Mouse (Mus musculus): ENCODE results near the gene Olfr1393. TPM values are rescaled to one million over a fixed set of nuclear protein-coding genes. Genes with fewer than 3 reads are reported as not detected.

Olfr1393 gene
- polyA plus RNA-seq, 1 experiment, result not detected

- no peak overlapping the region; the same call in 1 of the 2 replicates for H3K27ac ChIP-seq (ENCODE audit: insufficient read depth, low read depth, low read length)
- 41% methylated on average over 10 of the region's 10 CpGs for WGBS
- TF ChIP-seq POLR2A (IDR thresholded peaks at IDR 0.05; ENCODE audit: insufficient read depth, low read depth, low read length), result no peak
- no peak for TF ChIP-seq CTCF (IDR thresholded peaks at IDR 0.05; ENCODE audit: insufficient read depth, low read depth, low read length)
These were observed 28.2 kb upstream of the Olfr1393 start for GRCm38 (mm10) chr11:49249811-49250421.

GRCm38 (mm10) chr11:49250422-49251379, 27.4 kb upstream of the Olfr1393 start:
- 3% methylated on average over 45 of the region's 45 CpGs for WGBS

More at GRCm38 (mm10) chr11:49249811-49250421, 28.2 kb upstream of the Olfr1393 start:
- peak overlapping the region; percentile 67 for H3K4me3 ChIP-seq (ENCODE audit: insufficient read depth, low read depth, low read length)
- H3K4me1 ChIP-seq (ENCODE audit: control insufficient read depth, insufficient read depth, low read length), result peaks cover 21% of the 10 kb centered on the region

DNA sequence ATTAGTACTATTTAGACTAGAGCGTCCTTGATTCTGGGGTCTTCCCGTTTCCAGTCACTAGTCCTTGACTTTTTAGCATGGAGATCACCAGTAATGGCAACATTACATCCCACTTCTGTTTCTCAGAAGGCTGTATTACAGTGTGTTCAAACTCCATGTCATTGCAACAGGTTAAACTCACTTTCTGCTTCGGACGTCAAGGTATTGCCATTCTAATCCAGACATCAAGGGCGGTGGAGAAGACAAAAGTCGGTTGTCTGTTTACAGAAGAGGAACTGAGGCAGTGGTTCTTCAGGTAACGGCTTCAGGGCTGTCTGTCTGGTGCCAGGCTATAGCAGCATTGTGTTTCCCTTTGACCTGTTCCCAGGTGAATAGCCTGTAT, 26.7 kb upstream of the Olfr1393 start:
- WGBS, result 79% methylated on average over 7 of the region's 7 CpGs
- Histone ChIP-seq H3K4me1 (ENCODE audit: control insufficient read depth, insufficient read depth, low read length) (peaks cover 15% of the 10 kb centered on the region), H3K4me3 (ENCODE audit: insufficient read depth, low read depth, low read length) (no peak overlapping the region), H3K27ac (ENCODE audit: insufficient read depth, low read depth, low read length) (no peak overlapping the region)
- TF ChIP-seq POLR2A (IDR thresholded peaks at IDR 0.05; ENCODE audit: insufficient read depth, low read depth, low read length) (no peak), CTCF (IDR thresholded peaks at IDR 0.05; ENCODE audit: insufficient read depth, low read depth, low read length) (no peak)

More at GRCm38 (mm10) chr11:49250422-49251379, 27.4 kb upstream of the Olfr1393 start:
- Histone ChIP-seq H3K4me1 (ENCODE audit: control insufficient read depth, insufficient read depth, low read length) (peaks cover 15% of the 10 kb centered on the region), H3K4me3 (ENCODE audit: insufficient read depth, low read depth, low read length) (peak overlapping the region; percentile 67), H3K27ac (ENCODE audit: insufficient read depth, low read depth, low read length) (no peak overlapping the region; the same call in 1 of the 2 replicates)
- no peak for TF ChIP-seq CTCF (IDR thresholded peaks at IDR 0.05; ENCODE audit: insufficient read depth, low read depth, low read length)
- TF ChIP-seq POLR2A (IDR thresholded peaks at IDR 0.05; ENCODE audit: insufficient read depth, low read depth, low read length), result no peak

- H3K4me1 ChIP-seq (ENCODE audit: control insufficient read depth, insufficient read depth, low read length), result peaks cover 15% of the 10 kb centered on the region
- no peak overlapping the region for H3K27ac ChIP-seq (ENCODE audit: insufficient read depth, low read depth, low read length)
- no peak overlapping the region for H3K4me3 ChIP-seq (ENCODE audit: insufficient read depth, low read depth, low read length)
- 93% methylated on average over 5 of the region's 5 CpGs for WGBS
- TF ChIP-seq CTCF (IDR thresholded peaks at IDR 0.05; ENCODE audit: insufficient read depth, low read depth, low read length) (no peak), POLR2A (IDR thresholded peaks at IDR 0.05; ENCODE audit: insufficient read depth, low read depth, low read length) (no peak)
These were observed 26.1 kb upstream of the Olfr1393 start for GRCm38 (mm10) chr11:49252048-49252447.

- WGBS, result 79% methylated on average over 6 of the region's 6 CpGs
- no peak for TF ChIP-seq CTCF (IDR thresholded peaks at IDR 0.05; ENCODE audit: insufficient read depth, low read depth, low read length)
- TF ChIP-seq POLR2A (IDR thresholded peaks at IDR 0.05; ENCODE audit: insufficient read depth, low read depth, low read length), result no peak
- Histone ChIP-seq H3K4me3 (ENCODE audit: insufficient read depth, low read depth, low read length) (no peak overlapping the region), H3K27ac (ENCODE audit: insufficient read depth, low read depth, low read length) (no peak overlapping the region), H3K4me1 (ENCODE audit: control insufficient read depth, insufficient read depth, low read length) (peaks cover 15% of the 10 kb centered on the region)
These were observed 25.1 kb upstream of the Olfr1393 start for GRCm38 (mm10) chr11:49253035-49253434.

GRCm38 (mm10) chr11:49259296-49259695, 18.8 kb upstream of the Olfr1393 start:
- no peak for TF ChIP-seq CTCF (IDR thresholded peaks at IDR 0.05; ENCODE audit: insufficient read depth, low read depth, low read length)
- no peak for TF ChIP-seq POLR2A (IDR thresholded peaks at IDR 0.05; ENCODE audit: insufficient read depth, low read depth, low read length)
- Histone ChIP-seq H3K4me1 (ENCODE audit: control insufficient read depth, insufficient read depth, low read length) (no peaks in the 10 kb centered on the region), H3K4me3 (ENCODE audit: insufficient read depth, low read depth, low read length) (no peak overlapping the region), H3K27ac (ENCODE audit: insufficient read depth, low read depth, low read length) (no peak overlapping the region)
- 93% methylated on average over 2 of the region's 2 CpGs for WGBS

DNA sequence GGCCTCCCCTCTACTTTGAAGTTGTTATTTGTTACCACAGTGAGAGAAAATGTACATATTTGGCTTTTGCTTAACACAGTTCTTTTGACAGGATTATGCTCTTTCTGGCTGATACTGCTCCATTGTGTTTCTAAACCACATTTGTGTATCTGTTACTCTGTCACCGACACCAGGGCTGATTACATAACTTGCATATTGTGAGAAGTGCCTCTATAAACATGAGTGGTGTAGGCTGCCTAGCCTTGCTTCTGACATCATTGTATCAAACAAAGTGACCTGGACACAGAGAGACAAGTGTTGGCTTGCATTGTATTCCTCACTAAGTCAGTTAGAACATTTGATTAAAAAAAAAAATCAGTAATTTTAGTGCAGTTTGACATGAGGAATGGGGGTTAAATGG, 18.3 kb upstream of the Olfr1393 start:
- Histone ChIP-seq H3K27ac (ENCODE audit: insufficient read depth, low read depth, low read length) (no peak overlapping the region), H3K4me1 (ENCODE audit: control insufficient read depth, insufficient read depth, low read length) (no peaks in the 10 kb centered on the region), H3K4me3 (ENCODE audit: insufficient read depth, low read depth, low read length) (no peak overlapping the region)
- WGBS, result 57% methylated on average over 1 of the region's 1 CpGs
- no peak for TF ChIP-seq POLR2A (IDR thresholded peaks at IDR 0.05; ENCODE audit: insufficient read depth, low read depth, low read length)
- TF ChIP-seq CTCF (IDR thresholded peaks at IDR 0.05; ENCODE audit: insufficient read depth, low read depth, low read length), result no peak

GRCm38 (mm10) chr11:49260598-49261312, 17.3 kb upstream of the Olfr1393 start:
- no peaks in the 10 kb centered on the region for H3K4me1 ChIP-seq (ENCODE audit: control insufficient read depth, insufficient read depth, low read length)
- no peak overlapping the region for H3K27ac ChIP-seq (ENCODE audit: insufficient read depth, low read depth, low read length)
- WGBS, result 86% methylated on average over 21 of the region's 21 CpGs
- H3K4me3 ChIP-seq (ENCODE audit: insufficient read depth, low read depth, low read length), result no peak overlapping the region
- TF ChIP-seq POLR2A (IDR thresholded peaks at IDR 0.05; ENCODE audit: insufficient read depth, low read depth, low read length) (no peak), CTCF (IDR thresholded peaks at IDR 0.05; ENCODE audit: insufficient read depth, low read depth, low read length) (no peak)
